Mouse (Mus musculus) mesoderm, embryonic 11.5 days (tissue): ENCODE data around the gene Igf2bp2.

ENCODE experiments used
- DNase-seq: peaks from one replicate; pipeline ENCODE4 v3.0.0-alpha.2; 2012; ENCODE audit warnings: low read depth, low spot score

Gene Igf2bp2

GRCm38 (mm10) chr16:22107897-22108516, 55.1 kb downstream of the Igf2bp2 start:
- no peak for DNase-seq

GRCm38 (mm10) chr16:22106012-22106584, 57.0 kb downstream of the Igf2bp2 start:
- no peak for DNase-seq

- DNase-seq, result no peak
These were observed 63.0 kb downstream of the Igf2bp2 start for GRCm38 (mm10) chr16:22100067-22100466.

- DNase-seq, result no peak
These were observed 65.4 kb downstream of the Igf2bp2 start for GRCm38 (mm10) chr16:22097659-22098058.

GRCm38 (mm10) chr16:22095751-22096150, 67.3 kb downstream of the Igf2bp2 start:
- no peak for DNase-seq

- DNase-seq, result no peak
These were observed 71.8 kb downstream of the Igf2bp2 start for GRCm38 (mm10) chr16:22091255-22091783.

GRCm38 (mm10) chr16:22085411-22085810, 77.7 kb downstream of the Igf2bp2 start:
- no peak for DNase-seq

GRCm38 (mm10) chr16:22080125-22080710, 82.9 kb downstream of the Igf2bp2 start:
- no peak for DNase-seq

GRCm38 (mm10) chr16:22076620-22076941, 86.5 kb downstream of the Igf2bp2 start:
- DNase-seq, result no peak

- DNase-seq, result no peak
These were observed 87.1 kb downstream of the Igf2bp2 start for GRCm38 (mm10) chr16:22075829-22076619.

- no peak for DNase-seq
These were observed 88.0 kb downstream of the Igf2bp2 start for GRCm38 (mm10) chr16:22075067-22075466.

- no peak for DNase-seq
These were observed 91.7 kb downstream of the Igf2bp2 start for GRCm38 (mm10) chr16:22071361-22071760.

- no peak for DNase-seq
These were observed 95.7 kb downstream of the Igf2bp2 start for GRCm38 (mm10) chr16:22067406-22067805.

GRCm38 (mm10) chr16:22065536-22065935, 97.6 kb downstream of the Igf2bp2 start:
- no peak for DNase-seq

GRCm38 (mm10) chr16:22062284-22062683, 100.8 kb downstream of the Igf2bp2 start:
- DNase-seq, result no peak

GRCm38 (mm10) chr16:22061555-22062160, 101.4 kb downstream of the Igf2bp2 start:
- no peak for DNase-seq

GRCm38 (mm10) chr16:22060416-22060815, 102.7 kb downstream of the Igf2bp2 start:
- no peak for DNase-seq

- DNase-seq, result no peak
These were observed 104.2 kb downstream of the Igf2bp2 start for GRCm38 (mm10) chr16:22058871-22059270.

- DNase-seq, result no peak
These were observed 105.6 kb downstream of the Igf2bp2 start for GRCm38 (mm10) chr16:22057498-22057897.

GRCm38 (mm10) chr16:22053411-22053810, 109.7 kb downstream of the Igf2bp2 start:
- DNase-seq, result no peak

- no peak for DNase-seq
These were observed 116.2 kb downstream of the Igf2bp2 start for GRCm38 (mm10) chr16:22046739-22047366.
